Mouse (Mus musculus): ENCODE results near the gene Arid1b. TPM values are rescaled to one million over a fixed set of nuclear protein-coding genes. Genes with fewer than 3 reads are reported as not detected.

The Arid1b gene
- polyA plus RNA-seq, 1 experiment: 13.3 TPM

DNA sequence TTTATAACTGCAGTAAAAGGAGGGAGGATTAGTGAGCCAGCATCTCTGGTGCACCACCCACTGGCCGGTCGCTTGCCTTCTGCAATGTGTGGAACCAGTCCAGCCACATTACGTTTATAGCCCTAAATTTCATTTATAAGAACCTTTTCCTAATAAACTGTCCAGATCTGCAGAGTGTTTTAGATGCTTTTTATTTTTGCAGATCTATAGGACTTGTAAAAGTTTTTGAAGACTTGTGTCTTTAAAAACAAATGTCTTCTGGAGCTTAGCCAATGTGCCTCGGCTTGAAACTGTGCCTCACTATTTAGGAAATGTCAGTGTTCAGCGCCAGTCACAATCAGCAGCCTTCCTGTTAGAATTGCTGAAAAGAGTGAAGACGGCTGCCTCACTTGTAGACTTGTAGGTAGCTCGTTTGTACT is 211.0 kb downstream of the Arid1b start:
- no peak overlapping the region for H3K4me3 ChIP-seq (replicated peaks)
- peaks cover 2% of the 10 kb centered on the region for H3K36me3 ChIP-seq (replicated peaks; ENCODE audit: low read length)
- TF ChIP-seq GATA1 (IDR thresholded peaks at IDR 0.05; ENCODE audit: borderline replicate concordance, low read length) (no peak), FLI1 (IDR thresholded peaks at IDR 0.05; ENCODE audit: low read length) (no peak)
- H3K27me3 ChIP-seq (replicated peaks): no peaks in the 10 kb centered on the region
- no peaks in the 10 kb centered on the region for H3K9me3 ChIP-seq
- H3K4me1 ChIP-seq: peaks cover 68% of the 10 kb centered on the region

DNA sequence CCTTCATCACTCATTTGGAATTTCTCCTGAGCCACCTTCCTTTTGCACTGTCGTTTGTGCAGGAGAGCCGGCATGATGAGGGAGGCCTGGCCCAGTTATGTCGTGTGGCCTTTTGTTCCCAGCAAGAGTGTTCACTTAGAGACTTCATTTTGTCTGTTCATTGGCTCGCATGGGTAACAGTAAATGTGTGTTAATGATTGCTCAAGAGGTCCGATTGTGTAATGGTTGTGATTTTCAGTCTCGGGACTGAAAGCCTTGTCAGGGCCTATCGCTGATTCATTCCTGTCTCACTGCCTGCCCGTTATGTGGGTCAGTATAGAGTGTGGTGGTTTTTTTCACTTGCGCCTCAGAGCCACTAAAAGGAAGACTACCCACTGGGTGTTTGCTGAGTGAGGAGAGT is 212.6 kb downstream of the Arid1b start:
- H3K36me3 ChIP-seq (replicated peaks; ENCODE audit: low read length): peaks cover 2% of the 10 kb centered on the region
- TF ChIP-seq GATA1 (IDR thresholded peaks at IDR 0.05; ENCODE audit: borderline replicate concordance, low read length) (no peak), FLI1 (IDR thresholded peaks at IDR 0.05; ENCODE audit: low read length) (no peak)
- H3K4me1 ChIP-seq: peaks cover 76% of the 10 kb centered on the region
- no peaks in the 10 kb centered on the region for H3K27me3 ChIP-seq (replicated peaks)
- H3K4me3 ChIP-seq (replicated peaks): peak overlapping the region; percentile 2
- H3K9me3 ChIP-seq: no peaks in the 10 kb centered on the region

DNA sequence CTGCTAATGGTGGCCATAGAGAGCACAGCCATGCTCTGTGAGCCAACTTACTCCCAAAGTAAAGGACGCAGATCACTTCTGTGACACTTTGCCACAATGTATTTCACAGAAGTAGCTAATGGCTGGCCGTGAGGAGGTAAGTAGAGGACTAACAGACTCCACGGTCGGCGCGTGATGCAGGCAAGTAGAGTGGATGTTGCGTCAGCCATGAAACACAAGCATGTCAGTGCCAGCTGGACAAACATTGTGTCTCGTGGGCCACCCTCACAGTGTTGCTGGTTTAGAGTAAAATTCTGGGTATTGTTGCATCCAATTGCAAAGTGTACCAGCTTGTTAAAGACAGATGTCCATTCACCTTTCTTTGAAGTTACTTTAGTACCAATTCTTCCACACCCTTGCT is 213.7 kb downstream of the Arid1b start:
- H3K9me3 ChIP-seq: no peaks in the 10 kb centered on the region
- H3K4me3 ChIP-seq (replicated peaks): peak overlapping the region; percentile 39
- peaks cover 76% of the 10 kb centered on the region for H3K4me1 ChIP-seq
- TF ChIP-seq FLI1 (IDR thresholded peaks at IDR 0.05; ENCODE audit: low read length) (no peak), GATA1 (IDR thresholded peaks at IDR 0.05; ENCODE audit: borderline replicate concordance, low read length) (no peak)
- H3K27me3 ChIP-seq (replicated peaks): no peaks in the 10 kb centered on the region
- H3K36me3 ChIP-seq (replicated peaks; ENCODE audit: low read length): peaks cover 2% of the 10 kb centered on the region

DNA sequence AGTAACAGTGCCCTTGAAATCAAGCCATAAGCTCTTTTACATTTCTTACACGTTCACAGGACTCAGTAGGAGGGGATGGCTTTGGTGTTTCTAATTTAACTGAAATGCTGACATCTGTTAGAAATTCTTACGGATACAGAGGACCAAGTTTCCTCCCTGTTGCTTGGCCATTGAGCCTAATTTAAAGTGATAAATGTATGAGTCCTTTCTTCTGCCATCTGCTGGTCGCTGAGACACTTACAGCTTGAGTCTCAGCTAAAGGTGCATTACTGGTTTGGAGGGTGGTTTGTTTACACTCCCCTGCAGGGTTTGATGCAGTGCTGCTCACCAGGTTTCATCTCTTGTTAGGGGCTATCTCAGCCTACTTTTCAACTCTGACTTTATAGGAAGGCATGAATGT is 214.2 kb downstream of the Arid1b start:
- Histone ChIP-seq H3K9me3 (no peaks in the 10 kb centered on the region), H3K36me3 (replicated peaks; ENCODE audit: low read length) (peaks cover 2% of the 10 kb centered on the region), H3K4me1 (peaks cover 76% of the 10 kb centered on the region), H3K4me3 (replicated peaks) (no peak overlapping the region), H3K27me3 (replicated peaks) (no peaks in the 10 kb centered on the region)
- no peak for TF ChIP-seq GATA1 (IDR thresholded peaks at IDR 0.05; ENCODE audit: borderline replicate concordance, low read length)
- TF ChIP-seq FLI1 (IDR thresholded peaks at IDR 0.05; ENCODE audit: low read length): no peak

DNA sequence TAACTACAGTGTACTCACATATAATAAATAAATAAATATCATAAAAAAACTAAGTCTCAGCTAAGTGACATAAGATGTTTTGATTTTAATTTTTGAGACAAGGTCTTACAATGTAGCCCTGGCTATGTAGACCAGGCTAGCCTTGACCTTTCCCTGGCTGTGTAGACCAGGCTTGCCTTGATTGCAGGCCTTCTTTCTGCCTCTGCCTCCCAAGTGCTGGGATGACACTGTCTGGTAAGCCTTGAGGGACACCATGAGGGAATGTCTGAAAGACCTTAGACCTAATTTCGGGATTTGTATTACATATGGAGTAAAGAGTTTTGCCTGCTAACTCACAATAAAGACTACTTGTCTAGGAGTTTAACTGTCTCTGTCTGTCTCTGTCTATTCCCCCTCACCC is 214.9 kb downstream of the Arid1b start:
- H3K4me1 ChIP-seq: peaks cover 72% of the 10 kb centered on the region
- no peaks in the 10 kb centered on the region for H3K9me3 ChIP-seq
- no peak overlapping the region for H3K4me3 ChIP-seq (replicated peaks)
- H3K36me3 ChIP-seq (replicated peaks; ENCODE audit: low read length): peaks cover 2% of the 10 kb centered on the region
- TF ChIP-seq GATA1 (IDR thresholded peaks at IDR 0.05; ENCODE audit: borderline replicate concordance, low read length): no peak
- TF ChIP-seq FLI1 (IDR thresholded peaks at IDR 0.05; ENCODE audit: low read length): no peak
- no peaks in the 10 kb centered on the region for H3K27me3 ChIP-seq (replicated peaks)

DNA sequence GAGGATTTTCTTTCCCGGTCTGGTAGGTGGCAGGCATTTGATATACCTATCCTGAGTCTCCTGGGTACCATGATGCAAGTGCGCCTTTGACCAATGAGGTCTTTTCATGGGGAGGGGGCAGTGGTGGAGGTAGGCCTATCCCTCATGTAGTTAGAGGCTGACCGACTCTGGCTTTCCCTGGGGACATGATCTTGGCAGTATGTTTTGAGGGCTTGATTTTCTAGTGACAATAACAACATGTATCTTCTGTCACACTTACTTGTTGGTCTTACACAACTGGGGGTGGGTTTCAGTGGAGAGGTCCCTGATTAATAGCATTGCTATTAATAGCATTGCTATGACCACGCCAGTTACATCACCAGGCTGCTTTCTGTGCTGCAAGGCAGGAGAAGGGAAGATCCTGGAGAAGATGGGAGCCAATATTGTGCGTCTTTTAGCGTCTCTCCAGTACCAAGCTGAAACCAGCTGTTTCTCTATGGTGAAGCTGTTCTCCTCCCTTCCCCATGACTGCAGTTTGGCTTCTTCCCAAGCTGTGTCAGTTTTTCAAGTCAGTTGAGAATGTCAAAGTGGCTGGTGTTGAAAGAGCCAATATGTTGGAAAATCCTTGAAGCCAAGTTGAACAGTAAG is 216.1 kb downstream of the Arid1b start:
- H3K4me1 ChIP-seq: peaks cover 70% of the 10 kb centered on the region
- H3K9me3 ChIP-seq: no peaks in the 10 kb centered on the region
- H3K36me3 ChIP-seq (replicated peaks; ENCODE audit: low read length): no peaks in the 10 kb centered on the region
- no peaks in the 10 kb centered on the region for H3K27me3 ChIP-seq (replicated peaks)
- no peak for TF ChIP-seq FLI1 (IDR thresholded peaks at IDR 0.05; ENCODE audit: low read length)
- no peak for TF ChIP-seq GATA1 (IDR thresholded peaks at IDR 0.05; ENCODE audit: borderline replicate concordance, low read length)
- H3K4me3 ChIP-seq (replicated peaks): no peak overlapping the region

DNA sequence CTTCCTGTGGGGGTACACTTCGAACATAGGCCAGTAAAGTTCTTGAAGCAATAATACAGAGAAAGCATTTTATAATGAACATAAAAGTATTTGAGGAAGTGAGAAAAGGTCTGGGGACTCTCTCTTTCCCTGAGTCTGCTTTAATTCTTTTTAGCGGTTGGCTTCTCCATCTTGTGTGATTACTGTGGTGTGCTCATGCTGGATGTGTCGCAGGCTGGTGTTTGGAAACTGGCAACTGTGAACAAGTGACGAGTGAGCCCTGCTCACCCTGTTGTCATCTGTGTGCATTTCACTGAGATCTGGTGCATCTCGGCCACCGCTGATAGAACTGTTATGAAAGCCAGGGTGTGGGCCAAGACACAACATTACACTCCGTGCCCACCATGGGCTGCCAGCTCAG is 216.8 kb downstream of the Arid1b start:
- H3K27me3 ChIP-seq (replicated peaks): no peaks in the 10 kb centered on the region
- peak overlapping the region; percentile 53 for H3K4me3 ChIP-seq (replicated peaks)
- no peaks in the 10 kb centered on the region for H3K9me3 ChIP-seq
- no peaks in the 10 kb centered on the region for H3K36me3 ChIP-seq (replicated peaks; ENCODE audit: low read length)
- TF ChIP-seq GATA1 (IDR thresholded peaks at IDR 0.05; ENCODE audit: borderline replicate concordance, low read length): no peak
- no peak for TF ChIP-seq FLI1 (IDR thresholded peaks at IDR 0.05; ENCODE audit: low read length)
- H3K4me1 ChIP-seq: peaks cover 65% of the 10 kb centered on the region

DNA sequence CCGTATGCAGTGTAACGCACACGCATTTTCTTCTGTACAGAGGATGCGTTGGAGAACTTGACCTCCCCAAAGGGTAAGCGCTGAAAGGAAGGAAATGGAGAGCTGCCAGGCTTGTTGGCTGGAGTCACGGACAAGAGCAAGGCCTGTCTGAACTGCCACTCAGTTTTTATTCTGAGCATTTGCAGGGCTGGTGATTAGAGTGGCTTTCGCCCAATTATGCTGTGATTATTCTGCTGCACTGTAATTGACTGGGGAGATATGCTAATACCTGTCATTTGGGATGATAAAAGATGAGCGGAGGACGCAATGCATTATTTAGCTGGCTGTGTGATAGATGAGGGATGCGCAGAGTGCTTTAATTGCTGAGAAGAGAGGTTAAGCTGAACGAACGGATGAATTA is 218.0 kb downstream of the Arid1b start:
- Histone ChIP-seq H3K9me3 (no peaks in the 10 kb centered on the region), H3K4me1 (peaks cover 60% of the 10 kb centered on the region)
- TF ChIP-seq FLI1 (IDR thresholded peaks at IDR 0.05; ENCODE audit: low read length) (no peak), GATA1 (IDR thresholded peaks at IDR 0.05; ENCODE audit: borderline replicate concordance, low read length) (no peak)

DNA sequence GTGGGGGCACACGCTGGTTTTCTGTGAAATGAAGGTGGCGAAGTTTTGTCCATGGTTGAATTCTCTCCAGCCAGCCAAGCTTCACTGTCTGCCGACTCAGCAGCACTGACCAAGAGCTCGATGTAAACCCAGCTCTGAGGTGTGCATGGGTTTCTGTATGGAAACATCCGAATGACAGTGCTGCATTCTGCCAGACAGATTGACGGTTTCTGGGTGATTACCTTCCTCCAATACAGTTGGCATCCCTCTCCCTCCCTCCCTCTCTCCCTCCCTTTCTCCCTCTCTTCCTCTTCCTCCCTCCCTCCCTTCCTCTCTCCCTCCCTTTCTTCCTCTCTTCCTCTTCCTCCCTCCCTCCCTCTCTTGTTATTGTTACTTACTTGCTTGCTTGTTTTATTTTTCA is 219.3 kb downstream of the Arid1b start:
- peaks cover 5% of the 10 kb centered on the region for H3K36me3 ChIP-seq (replicated peaks; ENCODE audit: low read length)
- no peaks in the 10 kb centered on the region for H3K9me3 ChIP-seq
- TF ChIP-seq GATA1 (IDR thresholded peaks at IDR 0.05; ENCODE audit: borderline replicate concordance, low read length) (no peak), FLI1 (IDR thresholded peaks at IDR 0.05; ENCODE audit: low read length) (no peak)
- no peak overlapping the region for H3K4me3 ChIP-seq (replicated peaks)
- H3K27me3 ChIP-seq (replicated peaks): no peaks in the 10 kb centered on the region
- peaks cover 62% of the 10 kb centered on the region for H3K4me1 ChIP-seq

More for the DNA sequence above, 218.0 kb downstream of the Arid1b start:
- Histone ChIP-seq H3K4me3 (replicated peaks) (no peak overlapping the region), H3K27me3 (replicated peaks) (no peaks in the 10 kb centered on the region), H3K36me3 (replicated peaks; ENCODE audit: low read length) (peaks cover 4% of the 10 kb centered on the region)

DNA sequence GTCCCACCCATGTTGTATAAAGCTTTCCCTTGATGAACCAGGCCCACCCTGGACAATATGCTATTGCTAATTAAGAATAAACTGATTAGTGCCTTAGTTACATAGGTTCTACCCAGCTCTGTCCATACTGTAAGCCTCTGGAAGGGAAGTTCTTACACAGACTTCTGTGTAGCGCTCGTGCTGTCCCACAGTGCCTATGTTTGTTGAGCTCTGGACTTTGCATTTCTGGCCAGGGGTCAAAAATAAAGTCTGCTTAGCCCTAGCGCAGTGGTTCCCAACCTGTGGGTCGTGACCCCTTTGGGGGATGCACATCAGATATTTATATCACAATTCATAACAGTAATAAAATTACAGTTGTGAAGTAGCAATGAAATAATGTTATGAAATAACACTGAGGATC is 221.2 kb downstream of the Arid1b start:
- H3K36me3 ChIP-seq (replicated peaks; ENCODE audit: low read length): peaks cover 7% of the 10 kb centered on the region
- no peak overlapping the region for H3K4me3 ChIP-seq (replicated peaks)
- TF ChIP-seq GATA1 (IDR thresholded peaks at IDR 0.05; ENCODE audit: borderline replicate concordance, low read length) (no peak), FLI1 (IDR thresholded peaks at IDR 0.05; ENCODE audit: low read length) (no peak)
- H3K4me1 ChIP-seq: peaks cover 70% of the 10 kb centered on the region
- H3K27me3 ChIP-seq (replicated peaks): no peaks in the 10 kb centered on the region
- no peaks in the 10 kb centered on the region for H3K9me3 ChIP-seq

All from megakaryocyte, embryonic 14.5 days (primary cell).